Mouse (Mus musculus): ENCODE data around the gene Sertad4. TPM values are rescaled to one million over a fixed set of nuclear protein-coding genes. Genes with fewer than 3 reads are reported as not detected.

The Sertad4 gene
- polyA plus RNA-seq, 1 experiment from 2014 or later: 5.7 TPM

DNA sequence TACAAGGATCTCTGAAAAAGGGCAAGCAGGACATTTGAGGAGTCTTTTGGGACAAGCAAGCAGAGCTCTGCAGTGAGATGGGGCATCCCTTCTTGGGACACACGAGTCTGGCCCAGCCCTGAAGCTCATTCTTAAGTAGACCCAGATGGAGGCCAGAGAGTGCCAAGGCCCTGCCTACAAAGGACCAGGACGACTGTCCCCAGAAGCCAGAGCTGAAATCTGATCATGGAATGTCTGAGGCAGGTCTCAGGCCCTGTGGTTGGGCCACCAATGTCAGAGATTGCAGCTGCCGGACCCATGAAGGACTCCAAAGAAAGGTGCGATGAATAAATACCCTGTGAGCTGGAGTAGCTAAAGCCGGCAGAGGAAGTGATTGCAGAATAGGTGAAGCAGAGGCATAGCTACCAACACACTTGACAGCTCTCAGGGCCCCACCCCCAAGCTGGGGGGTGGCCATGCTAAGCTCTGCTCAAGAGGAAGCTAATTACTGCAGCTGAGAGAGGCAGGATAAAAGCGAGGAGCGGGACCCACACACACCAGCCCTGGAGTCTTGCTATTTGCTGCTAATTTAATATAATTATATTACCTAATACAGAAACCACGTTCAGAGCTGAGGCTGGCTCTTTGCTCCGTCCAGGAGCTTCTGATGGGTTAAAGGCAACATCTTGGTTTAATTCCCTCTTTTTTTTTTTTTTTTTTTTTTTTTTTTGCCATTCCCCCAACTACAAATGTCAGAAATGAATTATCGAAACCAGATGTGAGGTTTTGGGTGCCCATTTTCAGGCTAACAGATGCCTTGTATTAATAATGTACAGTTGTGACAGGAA, 56.2 kb downstream of the Sertad4 start:
- 0 out of 2 replicates have a peak, but pooled peaks cover 2% of the 10 kb centered on the region for H3K4me1 ChIP-seq (replicated peaks; ENCODE audit: control insufficient read depth, insufficient read depth)
- ATAC-seq (ENCODE audit: low FRiP score, low TSS enrichment) (no peak), DNase-seq (ENCODE audit: low spot score) (no peak)
- H3K9ac ChIP-seq (ENCODE audit: low read length): no peak overlapping the region
- H3K36me3 ChIP-seq (ENCODE audit: control insufficient read depth, insufficient read depth, low read length): no peaks in the 10 kb centered on the region
- TF ChIP-seq CTCF (IDR thresholded peaks at IDR 0.05; ENCODE audit: low read depth) (no peak), EP300 (optimal IDR thresholded peaks at IDR 0.05) (no peak)
- WGBS: 52% methylated on average over 10 of the region's 10 CpGs
- no peak overlapping the region for H3K4me2 ChIP-seq (replicated peaks; ENCODE audit: low read depth)
- no peaks in the 10 kb centered on the region for H3K27me3 ChIP-seq (ENCODE audit: control insufficient read depth, insufficient read depth, low read length)
- peak overlapping the region; percentile 69 for H3K27ac ChIP-seq (replicated peaks)
- H3K9me3 ChIP-seq (ENCODE audit: control insufficient read depth, low read length): no peaks in the 10 kb centered on the region
- H3K4me3 ChIP-seq (ENCODE audit: low read depth, low read length): no peak overlapping the region

DNA sequence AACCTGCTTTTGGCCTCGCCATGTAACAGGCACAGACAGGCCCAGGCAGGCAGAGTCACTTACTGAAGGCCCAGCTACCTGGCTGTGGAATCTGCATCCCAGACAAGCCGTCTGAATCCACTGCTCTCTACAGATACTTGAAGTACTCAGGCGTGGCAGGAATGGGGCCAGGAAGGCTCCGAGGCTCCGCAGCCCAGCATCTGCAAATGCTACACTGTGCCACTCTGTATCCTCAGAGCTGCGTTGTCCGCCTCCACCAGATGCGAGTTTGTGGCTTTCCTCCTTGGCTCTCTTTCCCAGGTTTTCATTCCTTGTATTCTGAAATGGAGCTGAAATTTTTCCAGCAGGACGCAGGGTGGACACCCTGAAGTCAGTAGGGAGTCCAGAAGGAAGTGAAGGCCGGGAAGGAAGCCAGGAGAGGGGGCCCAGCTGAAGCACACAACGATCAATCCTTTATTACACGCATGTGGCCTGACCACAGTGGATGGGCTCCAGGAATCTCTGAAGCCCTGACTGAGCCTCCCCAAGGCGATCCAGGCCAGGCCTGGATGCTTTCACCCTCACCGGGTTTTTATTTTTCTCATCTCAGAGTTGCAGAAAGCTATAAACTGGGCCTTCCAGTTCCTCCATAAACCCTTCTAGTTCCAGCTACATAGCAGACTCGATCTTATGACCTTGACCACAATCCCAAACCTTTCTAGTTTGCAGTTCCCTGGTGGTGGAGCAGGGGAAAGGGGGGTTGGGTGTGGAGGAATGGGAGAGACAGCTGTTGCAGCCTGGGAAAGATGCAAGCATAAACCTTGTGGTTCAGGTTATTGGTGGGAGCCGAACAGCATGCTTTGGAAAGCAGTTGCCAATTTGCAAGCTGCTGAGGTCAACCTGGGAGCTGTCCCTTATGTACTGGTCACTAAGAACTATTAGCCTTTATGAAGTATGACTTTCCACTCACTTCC, 57.1 kb downstream of the Sertad4 start:
- Histone ChIP-seq H3K9ac (ENCODE audit: low read length) (no peak overlapping the region), H3K27ac (replicated peaks) (peak overlapping the region; percentile 69), H3K4me1 (replicated peaks; ENCODE audit: control insufficient read depth, insufficient read depth) (0 out of 2 replicates have a peak, but pooled peaks cover 2% of the 10 kb centered on the region), H3K9me3 (ENCODE audit: control insufficient read depth, low read length) (no peaks in the 10 kb centered on the region), H3K4me3 (ENCODE audit: low read depth, low read length) (no peak overlapping the region), H3K36me3 (ENCODE audit: control insufficient read depth, insufficient read depth, low read length) (no peaks in the 10 kb centered on the region), H3K4me2 (replicated peaks; ENCODE audit: low read depth) (no peak overlapping the region), H3K27me3 (ENCODE audit: control insufficient read depth, insufficient read depth, low read length) (no peaks in the 10 kb centered on the region)
- no peak for TF ChIP-seq CTCF (IDR thresholded peaks at IDR 0.05; ENCODE audit: low read depth)
- TF ChIP-seq EP300 (optimal IDR thresholded peaks at IDR 0.05): no peak
- DNase-seq (ENCODE audit: low spot score) (peak; percentile 37), ATAC-seq (ENCODE audit: low FRiP score, low TSS enrichment) (peak; percentile 51; the same call in 1 of the 2 replicates)
- WGBS: 39% methylated on average over 16 of the region's 16 CpGs

DNA sequence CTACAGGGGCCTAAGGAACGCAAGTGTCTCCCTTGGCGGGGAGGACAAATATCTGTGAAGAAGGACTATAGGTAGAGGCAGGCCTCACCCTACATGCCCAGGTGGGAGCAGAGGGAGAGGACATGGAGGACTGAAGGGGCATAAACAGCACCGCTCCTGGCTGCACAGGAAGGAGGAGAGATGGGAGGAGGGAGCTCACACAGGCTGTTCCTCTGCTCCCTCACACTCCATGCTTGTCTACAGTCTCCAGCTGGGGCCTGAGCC, 58.6 kb downstream of the Sertad4 start:
- no peak for TF ChIP-seq EP300 (optimal IDR thresholded peaks at IDR 0.05)
- TF ChIP-seq CTCF (IDR thresholded peaks at IDR 0.05; ENCODE audit: low read depth): no peak
- no peak overlapping the region for H3K27ac ChIP-seq (replicated peaks)
- no peaks in the 10 kb centered on the region for H3K9me3 ChIP-seq (ENCODE audit: control insufficient read depth, low read length)
- no peak overlapping the region for H3K4me2 ChIP-seq (replicated peaks; ENCODE audit: low read depth)
- 88% methylated on average over 3 of the region's 3 CpGs for WGBS
- H3K9ac ChIP-seq (ENCODE audit: low read length): no peak overlapping the region
- 0 out of 2 replicates have a peak, but pooled peaks cover 3% of the 10 kb centered on the region for H3K4me1 ChIP-seq (replicated peaks; ENCODE audit: control insufficient read depth, insufficient read depth)
- H3K27me3 ChIP-seq (ENCODE audit: control insufficient read depth, insufficient read depth, low read length): no peaks in the 10 kb centered on the region
- DNase-seq (ENCODE audit: low spot score) (no peak), ATAC-seq (ENCODE audit: low FRiP score, low TSS enrichment) (no peak)
- no peaks in the 10 kb centered on the region for H3K36me3 ChIP-seq (ENCODE audit: control insufficient read depth, insufficient read depth, low read length)
- no peak overlapping the region for H3K4me3 ChIP-seq (ENCODE audit: low read depth, low read length)

DNA sequence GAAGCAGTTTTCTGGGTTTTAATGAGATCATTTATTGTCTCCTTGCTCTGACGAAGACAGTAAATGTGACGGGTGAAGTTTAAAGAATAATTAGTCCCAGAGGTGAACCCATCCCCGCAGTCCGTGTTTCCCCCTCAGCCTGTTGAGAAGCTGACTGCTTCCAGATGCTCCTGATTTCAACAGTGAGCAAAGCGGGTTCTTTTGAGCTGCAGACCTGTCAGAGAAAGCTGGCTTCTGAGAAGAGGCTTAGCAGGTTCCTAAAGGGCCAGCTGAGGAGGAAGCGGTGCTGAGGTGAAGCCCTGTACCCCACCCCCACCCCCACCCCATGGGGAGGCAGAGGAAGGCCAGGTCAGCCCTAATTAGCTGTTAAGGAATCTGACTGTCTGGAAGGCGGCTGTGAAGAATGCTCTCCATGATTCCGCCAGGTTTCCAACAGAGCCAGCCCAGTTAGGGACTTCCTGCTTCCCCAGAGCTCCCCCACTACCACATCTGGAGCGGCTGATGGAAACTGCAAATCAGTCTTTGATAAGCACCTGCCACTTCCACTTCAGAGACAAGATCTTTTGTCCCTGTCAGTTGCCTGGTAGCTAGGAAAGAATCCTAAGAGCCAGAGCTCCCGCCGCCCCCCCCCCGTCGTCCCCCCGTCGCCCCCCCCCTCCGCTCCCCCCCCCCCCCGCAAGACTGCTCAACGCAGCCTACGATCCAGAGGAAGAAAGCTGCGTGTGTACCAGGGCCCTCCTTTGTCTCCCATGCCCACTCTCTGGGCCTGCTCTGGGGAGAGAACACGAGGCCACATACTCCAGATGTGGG, 59.1 kb downstream of the Sertad4 start:
- no peak overlapping the region for H3K27ac ChIP-seq (replicated peaks)
- no peaks in the 10 kb centered on the region for H3K36me3 ChIP-seq (ENCODE audit: control insufficient read depth, insufficient read depth, low read length)
- H3K4me2 ChIP-seq (replicated peaks; ENCODE audit: low read depth): no peak overlapping the region
- whole genome bisulfite sequencing: 19% methylated on average over 16 of the region's 21 CpGs
- 0 out of 2 replicates have a peak, but pooled peaks cover 6% of the 10 kb centered on the region for H3K4me1 ChIP-seq (replicated peaks; ENCODE audit: control insufficient read depth, insufficient read depth)
- H3K9me3 ChIP-seq (ENCODE audit: control insufficient read depth, low read length): no peaks in the 10 kb centered on the region
- ATAC-seq (ENCODE audit: low FRiP score, low TSS enrichment) (no peak), DNase-seq (ENCODE audit: low spot score) (no peak)
- H3K4me3 ChIP-seq (ENCODE audit: low read depth, low read length): no peak overlapping the region
- H3K9ac ChIP-seq (ENCODE audit: low read length): no peak overlapping the region
- TF ChIP-seq CTCF (IDR thresholded peaks at IDR 0.05; ENCODE audit: low read depth) (no peak), EP300 (optimal IDR thresholded peaks at IDR 0.05) (no peak)
- H3K27me3 ChIP-seq (ENCODE audit: control insufficient read depth, insufficient read depth, low read length): no peaks in the 10 kb centered on the region

DNA sequence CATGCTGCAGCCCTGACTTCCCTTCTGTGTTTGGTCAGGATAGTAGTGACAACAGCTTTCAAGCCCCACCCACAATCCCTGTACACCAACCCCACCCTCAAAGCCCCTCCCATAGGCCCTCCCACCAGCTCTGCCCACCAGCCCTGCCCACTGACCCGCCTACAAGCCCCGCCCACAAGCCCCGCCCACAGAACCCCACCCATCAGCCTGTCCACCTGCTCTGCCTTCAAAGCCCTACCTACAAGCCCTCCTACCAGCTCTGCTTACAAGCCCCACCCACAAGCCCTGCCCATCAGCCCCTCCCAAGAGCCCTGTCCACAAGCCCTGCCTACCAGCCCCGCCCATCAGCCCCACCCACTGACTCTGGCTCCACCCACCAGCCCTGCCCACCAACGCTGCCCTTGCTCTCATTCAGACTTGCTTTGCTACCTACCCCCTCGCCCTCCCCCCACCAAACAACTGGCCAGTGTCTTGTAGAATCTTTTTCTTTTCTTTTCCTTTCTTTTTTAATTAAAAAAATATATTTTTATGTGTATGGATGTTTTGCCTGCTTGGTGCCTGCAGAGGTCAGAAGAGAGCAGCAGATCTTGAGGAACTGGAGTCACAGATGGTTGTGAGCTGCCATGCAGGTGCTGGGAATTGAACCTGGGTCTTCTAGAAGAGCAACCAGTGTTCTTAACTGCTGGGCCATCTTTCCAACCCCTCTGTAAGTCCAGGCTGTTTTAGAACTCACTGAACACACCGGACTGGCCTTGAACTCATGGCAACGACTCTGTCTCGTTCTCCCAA, 60.4 kb downstream of the Sertad4 start:
- WGBS: 61% methylated on average over 9 of the region's 9 CpGs

More for the DNA sequence above, 60.4 kb downstream of the Sertad4 start:
- no peaks in the 10 kb centered on the region for H3K27me3 ChIP-seq (ENCODE audit: control insufficient read depth, insufficient read depth, low read length)
- H3K4me3 ChIP-seq (ENCODE audit: low read depth, low read length): no peak overlapping the region
- no peak overlapping the region for H3K9ac ChIP-seq (ENCODE audit: low read length)
- TF ChIP-seq CTCF (IDR thresholded peaks at IDR 0.05; ENCODE audit: low read depth) (peak; percentile 40), EP300 (optimal IDR thresholded peaks at IDR 0.05) (no peak)
- H3K4me2 ChIP-seq (replicated peaks; ENCODE audit: low read depth): no peak overlapping the region
- DNase-seq (ENCODE audit: low spot score) (peak; percentile 73), ATAC-seq (ENCODE audit: low FRiP score, low TSS enrichment) (peak; percentile 65)
- no peak overlapping the region for H3K27ac ChIP-seq (replicated peaks)
- H3K36me3 ChIP-seq (ENCODE audit: control insufficient read depth, insufficient read depth, low read length): no peaks in the 10 kb centered on the region
- 0 out of 2 replicates have a peak, but pooled peaks cover 6% of the 10 kb centered on the region for H3K4me1 ChIP-seq (replicated peaks; ENCODE audit: control insufficient read depth, insufficient read depth)
- no peaks in the 10 kb centered on the region for H3K9me3 ChIP-seq (ENCODE audit: control insufficient read depth, low read length)

Other genes with a start within 250 kb of the Sertad4 start
- 3.1 and 3.6 TPM in 2 replicates for gene Hhat, start 84.5 kb downstream of the Sertad4 start, polyA plus RNA-seq (2015; fragmentation: Nextera tagmentation; extraction: Ambion mirVana)
- 0.17 and 0.22 TPM in 2 replicates for gene Syt14, start 180.0 kb upstream of the Sertad4 start, polyA plus RNA-seq (2015; fragmentation: Nextera tagmentation; extraction: Ambion mirVana)